Mouse (Mus musculus) neural tube, embryonic 15.5 days (tissue): ENCODE measurements around the gene C8b. TPM values are rescaled to one million over a fixed set of nuclear protein-coding genes. Genes with fewer than 3 reads are reported as not detected.

Experiments
- ATAC-seq: fragments of 200-750 bp; cut with Nextera tagmentation; 2 replicates; pipeline ENCODE4 v1.8.0; 2017; ENCODE audit warnings: mild to moderate bottlenecking, moderate TSS enrichment, moderate library complexity; ENCODE audit not compliant: low FRiP score
- H3K27ac ChIP-seq: fragments of 300-500 bp; sonication (generic); replicated peaks from 2 replicates; pipeline ENCODE4 v1.5.1; 2015; ENCODE audit warnings: mild to moderate bottlenecking, inconsistent platforms
- H3K27me3 ChIP-seq: fragments of 300-500 bp; sonication (generic); replicated peaks from 2 replicates; pipeline ENCODE4 v1.6.1; 2015; ENCODE audit warnings: inconsistent platforms
- H3K36me3 ChIP-seq: fragments of 300-500 bp; sonication (generic); 2 replicates; pipeline ENCODE4 v1.6.1; 2015; ENCODE audit warnings: inconsistent platforms
- H3K4me1 ChIP-seq: fragments of 300-500 bp; sonication (generic); 2 replicates; pipeline ENCODE4 v1.6.1; 2015; ENCODE audit warnings: inconsistent platforms
- H3K4me2 ChIP-seq: fragments of 300-500 bp; sonication (generic); 2 replicates; pipeline ENCODE4 v1.6.1; 2015; ENCODE audit warnings: inconsistent platforms, mild to moderate bottlenecking, moderate library complexity
- H3K4me3 ChIP-seq: fragments of 300-500 bp; sonication (generic); replicated peaks from 2 replicates; pipeline ENCODE4 v1.5.1; 2015; ENCODE audit warnings: mild to moderate bottlenecking, inconsistent platforms
- H3K9ac ChIP-seq: fragments of 300-500 bp; sonication (generic); replicated peaks from 2 replicates; pipeline ENCODE4 v1.6.1; 2015; ENCODE audit warnings: mild to moderate bottlenecking, inconsistent platforms
- H3K9me3 ChIP-seq: fragments of 300-500 bp; sonication (generic); replicated peaks from 2 replicates; pipeline ENCODE4 v1.6.1; 2016; ENCODE audit warnings: inconsistent platforms
- WGBS: fragments of 180-500 bp; shearing (Covaris S2); methylation state at CpG from one replicate; pipeline ENCODE4 v1.1.7; 2015; ENCODE audit warnings: mixed read lengths; 5-methylcytosine and 5-hydroxymethylcytosine counted together
- polyA plus RNA-seq: library from polyadenylated mRNA; unstranded; fragments of >200 nt; fragmentation: Nextera tagmentation; extraction: Ambion mirVana; gene quantifications from 2 replicates; pipeline ENCODE4 v1.2.1, GENCODE M21; 2015

The C8b gene
- polyA plus RNA-seq, 1 experiment from 2014 or later: 0.24 TPM

- no peak for ATAC-seq
- Histone ChIP-seq H3K4me1 (no peaks in the 10 kb centered on the region), H3K36me3 (no peaks in the 10 kb centered on the region), H3K27ac (no peak overlapping the region), H3K9ac (no peak overlapping the region), H3K9me3 (no peaks in the 10 kb centered on the region), H3K4me3 (no peak overlapping the region), H3K27me3 (no peaks in the 10 kb centered on the region), H3K4me2 (no peak overlapping the region)
- WGBS: 84% methylated on average over 4 of the region's 4 CpGs
Observed at GRCm38 (mm10) chr4:104816519-104817232, 50.6 kb downstream of the C8b start.

GRCm38 (mm10) chr4:104817509-104817908 lies 51.4 kb downstream of the C8b start:
- Histone ChIP-seq H3K4me2 (no peak overlapping the region), H3K4me3 (no peak overlapping the region)
- ATAC-seq: no peak

GRCm38 (mm10) chr4:104818986-104819385 lies 52.9 kb downstream of the C8b start:
- H3K36me3 ChIP-seq: no peaks in the 10 kb centered on the region
- H3K9ac ChIP-seq: no peak overlapping the region
- no peaks in the 10 kb centered on the region for H3K4me1 ChIP-seq
- no peak for ATAC-seq
- H3K4me3 ChIP-seq: no peak overlapping the region
- 76% methylated on average over 4 of the region's 4 CpGs for WGBS
- no peaks in the 10 kb centered on the region for H3K9me3 ChIP-seq
- H3K27ac ChIP-seq: no peak overlapping the region
- no peak overlapping the region for H3K4me2 ChIP-seq
- no peaks in the 10 kb centered on the region for H3K27me3 ChIP-seq

More at GRCm38 (mm10) chr4:104817509-104817908, 51.4 kb downstream of the C8b start:
- H3K27ac ChIP-seq: no peak overlapping the region
- no peaks in the 10 kb centered on the region for H3K27me3 ChIP-seq
- no peak overlapping the region for H3K9ac ChIP-seq
- WGBS: 66% methylated on average over 2 of the region's 2 CpGs
- no peaks in the 10 kb centered on the region for H3K9me3 ChIP-seq
- no peaks in the 10 kb centered on the region for H3K4me1 ChIP-seq
- no peaks in the 10 kb centered on the region for H3K36me3 ChIP-seq

GRCm38 (mm10) chr4:104819891-104820290 lies 53.8 kb downstream of the C8b start:
- 80% methylated on average over 4 of the region's 4 CpGs for WGBS
- H3K27me3 ChIP-seq: no peaks in the 10 kb centered on the region
- no peaks in the 10 kb centered on the region for H3K36me3 ChIP-seq
- H3K9ac ChIP-seq: no peak overlapping the region
- no peaks in the 10 kb centered on the region for H3K9me3 ChIP-seq
- H3K4me3 ChIP-seq: no peak overlapping the region
- no peak for ATAC-seq
- H3K4me2 ChIP-seq: no peak overlapping the region
- H3K4me1 ChIP-seq: no peaks in the 10 kb centered on the region
- no peak overlapping the region for H3K27ac ChIP-seq

GRCm38 (mm10) chr4:104823597-104824101 lies 57.5 kb downstream of the C8b start:
- H3K4me3 ChIP-seq: no peak overlapping the region
- 90% methylated on average over 4 of the region's 4 CpGs for WGBS

GRCm38 (mm10) chr4:104824381-104825077 lies 58.4 kb downstream of the C8b start:
- H3K27me3 ChIP-seq: no peaks in the 10 kb centered on the region
- H3K9ac ChIP-seq: no peak overlapping the region
- no peaks in the 10 kb centered on the region for H3K4me1 ChIP-seq
- H3K9me3 ChIP-seq: no peaks in the 10 kb centered on the region
- no peak overlapping the region for H3K27ac ChIP-seq
- H3K4me2 ChIP-seq: no peak overlapping the region
- no peak overlapping the region for H3K4me3 ChIP-seq
- WGBS: 80% methylated on average over 7 of the region's 7 CpGs
- H3K36me3 ChIP-seq: no peaks in the 10 kb centered on the region
- no peak for ATAC-seq

More at GRCm38 (mm10) chr4:104823597-104824101, 57.5 kb downstream of the C8b start:
- Histone ChIP-seq H3K4me1 (no peaks in the 10 kb centered on the region), H3K27me3 (no peaks in the 10 kb centered on the region), H3K9me3 (no peaks in the 10 kb centered on the region), H3K36me3 (no peaks in the 10 kb centered on the region), H3K4me2 (no peak overlapping the region), H3K9ac (no peak overlapping the region), H3K27ac (no peak overlapping the region)
- no peak for ATAC-seq

- H3K27me3 ChIP-seq: no peaks in the 10 kb centered on the region
- no peaks in the 10 kb centered on the region for H3K4me1 ChIP-seq
- ATAC-seq: no peak
- no peaks in the 10 kb centered on the region for H3K36me3 ChIP-seq
- no peak overlapping the region for H3K4me3 ChIP-seq
- 72% methylated on average over 5 of the region's 5 CpGs for WGBS
- no peaks in the 10 kb centered on the region for H3K9me3 ChIP-seq
- H3K27ac ChIP-seq: no peak overlapping the region
- no peak overlapping the region for H3K4me2 ChIP-seq
- H3K9ac ChIP-seq: no peak overlapping the region
Observed at GRCm38 (mm10) chr4:104828939-104829338, 62.8 kb downstream of the C8b start.

- Histone ChIP-seq H3K4me1 (peaks cover 5% of the 10 kb centered on the region; the same call in 1 of the 2 replicates), H3K27ac (no peak overlapping the region), H3K36me3 (no peaks in the 10 kb centered on the region), H3K27me3 (no peaks in the 10 kb centered on the region), H3K4me3 (no peak overlapping the region), H3K9me3 (no peaks in the 10 kb centered on the region), H3K9ac (no peak overlapping the region), H3K4me2 (no peak overlapping the region)
- no peak for ATAC-seq
- WGBS: 19% methylated on average over 5 of the region's 5 CpGs
Observed at GRCm38 (mm10) chr4:104835096-104835495, 69.0 kb downstream of the C8b start.

- Histone ChIP-seq H3K4me2 (no peak overlapping the region), H3K36me3 (no peaks in the 10 kb centered on the region), H3K27ac (no peak overlapping the region), H3K4me1 (peaks cover 5% of the 10 kb centered on the region; the same call in 1 of the 2 replicates), H3K4me3 (no peak overlapping the region), H3K9me3 (no peaks in the 10 kb centered on the region), H3K9ac (no peak overlapping the region), H3K27me3 (no peaks in the 10 kb centered on the region)
- WGBS: 89% methylated on average over 2 of the region's 2 CpGs
- no peak for ATAC-seq
Observed at GRCm38 (mm10) chr4:104838342-104838741, 72.2 kb downstream of the C8b start.

- H3K4me2 ChIP-seq: no peak overlapping the region
- no peaks in the 10 kb centered on the region for H3K4me1 ChIP-seq
- H3K9ac ChIP-seq: no peak overlapping the region
- no peak overlapping the region for H3K27ac ChIP-seq
- ATAC-seq: no peak
- WGBS: 85% methylated on average over 5 of the region's 5 CpGs
- H3K36me3 ChIP-seq: no peaks in the 10 kb centered on the region
- no peak overlapping the region for H3K4me3 ChIP-seq
- H3K9me3 ChIP-seq: no peaks in the 10 kb centered on the region
- H3K27me3 ChIP-seq: no peaks in the 10 kb centered on the region
Observed at GRCm38 (mm10) chr4:104842204-104842603, 76.1 kb downstream of the C8b start.

- H3K27ac ChIP-seq: no peak overlapping the region
- no peaks in the 10 kb centered on the region for H3K4me1 ChIP-seq
- H3K9ac ChIP-seq: no peak overlapping the region
- no peaks in the 10 kb centered on the region for H3K36me3 ChIP-seq
- WGBS: 25% methylated on average over 4 of the region's 4 CpGs
- no peaks in the 10 kb centered on the region for H3K9me3 ChIP-seq
- no peak overlapping the region for H3K4me3 ChIP-seq
- no peaks in the 10 kb centered on the region for H3K27me3 ChIP-seq
- no peak for ATAC-seq
- no peak overlapping the region for H3K4me2 ChIP-seq
Observed at GRCm38 (mm10) chr4:104843546-104843945, 77.4 kb downstream of the C8b start.
